Mouse (Mus musculus): ENCODE results near the gene ccdc198.
"Not testable (repeated sequence)": the region's sequence is repeated elsewhere in the genome, so short reads cannot be mapped to it uniquely, and the experiment has no call there.

The ccdc198 gene

DNA sequence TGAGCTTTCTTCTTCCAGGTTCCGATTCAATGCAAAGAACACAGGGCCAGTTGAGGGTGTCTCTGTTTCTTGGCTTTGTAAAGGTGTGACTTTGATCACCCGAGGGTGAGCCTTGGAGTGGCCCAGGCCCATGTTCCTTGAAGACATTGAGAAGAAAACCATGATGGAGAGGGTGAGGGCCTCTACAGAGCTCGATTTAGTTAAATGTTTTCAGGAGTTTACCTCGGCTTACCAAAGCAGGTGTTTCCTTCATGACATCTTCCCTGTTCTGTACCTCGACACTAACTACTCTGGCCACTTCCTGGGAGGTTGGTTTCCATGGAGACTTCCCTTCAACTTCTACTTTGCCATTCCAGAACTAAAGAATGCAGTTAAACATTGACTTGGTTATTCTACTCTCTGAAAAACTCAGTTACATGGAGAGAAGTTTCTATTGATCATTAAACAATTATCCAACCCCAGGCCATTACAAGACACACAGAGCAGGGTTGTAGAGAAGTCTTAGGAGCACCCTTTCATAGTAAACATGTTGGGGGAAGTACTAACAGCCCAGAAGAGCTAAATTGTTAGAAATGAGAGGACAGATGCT, at the start of gene ccdc198:
Gene ccdc198, minus strand, starts transcription at position 349 of the 589 bp plus-strand sequence.
- DNase-seq (ENCODE audit: low spot score), result no peak

DNA sequence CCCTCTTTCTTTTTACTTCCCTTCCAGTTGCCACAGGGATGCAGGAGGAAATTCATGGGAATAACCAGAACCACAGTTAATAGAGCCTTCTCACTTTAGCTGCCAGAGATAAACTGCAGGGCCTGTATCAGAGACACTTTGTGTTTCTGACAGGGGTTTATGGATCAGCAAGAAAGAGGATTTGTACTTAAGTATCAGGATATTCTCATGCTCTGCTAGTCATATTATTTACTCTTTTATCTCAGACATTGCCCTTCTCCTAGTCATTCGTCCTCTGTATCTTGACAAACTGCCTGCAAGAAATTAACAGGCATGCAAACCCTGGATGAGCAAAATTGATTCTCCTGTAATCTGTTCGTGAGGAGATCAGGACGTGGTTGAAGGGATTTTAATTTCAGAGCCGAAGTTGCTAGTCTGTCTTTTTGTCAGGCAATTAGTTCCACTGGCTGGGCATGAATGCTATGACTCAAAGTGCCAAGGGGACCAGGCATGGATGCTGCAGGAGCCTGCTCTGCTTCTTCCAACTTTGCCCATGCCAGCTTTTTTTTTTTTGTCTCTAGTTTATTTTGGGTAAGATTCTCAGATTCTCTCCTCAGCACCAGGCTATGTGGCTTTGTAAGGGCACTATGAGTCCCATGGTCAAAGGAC, 48.7 kb upstream of the ccdc198 start:
- DNase-seq (ENCODE audit: low spot score), result no peak

DNA sequence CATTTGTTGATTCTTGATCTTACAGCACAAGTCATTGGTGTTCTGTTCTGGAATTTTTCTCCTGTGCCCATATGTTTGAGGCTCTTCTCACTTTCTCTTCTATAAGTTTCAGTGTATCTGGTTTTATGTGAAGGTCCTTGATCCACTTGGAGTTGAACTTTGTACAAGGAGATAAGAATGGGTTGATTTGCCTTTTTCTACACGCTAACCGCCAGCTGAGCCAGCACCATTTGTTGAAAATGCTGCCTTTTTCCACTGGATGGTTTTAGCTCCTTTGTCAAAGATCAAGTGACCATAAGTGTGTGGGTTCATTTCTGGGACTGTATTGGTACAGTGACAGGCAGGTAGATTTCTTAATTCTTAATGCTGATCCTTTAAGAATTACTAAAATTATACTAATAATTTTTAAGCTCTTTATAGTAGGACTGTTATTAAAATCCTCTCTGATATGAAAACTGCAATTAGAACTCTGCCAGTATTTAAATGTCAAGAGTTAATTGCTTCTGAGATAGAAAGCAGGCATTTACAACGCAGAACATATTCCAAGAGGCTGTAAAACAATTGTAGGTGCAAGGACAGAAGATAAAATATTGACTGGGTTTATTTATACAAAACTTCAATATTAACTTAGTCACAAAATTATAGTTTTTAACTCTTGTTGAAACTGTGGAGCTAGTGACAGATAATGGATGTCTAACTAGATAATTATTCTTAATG, 44.9 kb upstream of the ccdc198 start:
- no peak for DNase-seq (ENCODE audit: low spot score)

DNA sequence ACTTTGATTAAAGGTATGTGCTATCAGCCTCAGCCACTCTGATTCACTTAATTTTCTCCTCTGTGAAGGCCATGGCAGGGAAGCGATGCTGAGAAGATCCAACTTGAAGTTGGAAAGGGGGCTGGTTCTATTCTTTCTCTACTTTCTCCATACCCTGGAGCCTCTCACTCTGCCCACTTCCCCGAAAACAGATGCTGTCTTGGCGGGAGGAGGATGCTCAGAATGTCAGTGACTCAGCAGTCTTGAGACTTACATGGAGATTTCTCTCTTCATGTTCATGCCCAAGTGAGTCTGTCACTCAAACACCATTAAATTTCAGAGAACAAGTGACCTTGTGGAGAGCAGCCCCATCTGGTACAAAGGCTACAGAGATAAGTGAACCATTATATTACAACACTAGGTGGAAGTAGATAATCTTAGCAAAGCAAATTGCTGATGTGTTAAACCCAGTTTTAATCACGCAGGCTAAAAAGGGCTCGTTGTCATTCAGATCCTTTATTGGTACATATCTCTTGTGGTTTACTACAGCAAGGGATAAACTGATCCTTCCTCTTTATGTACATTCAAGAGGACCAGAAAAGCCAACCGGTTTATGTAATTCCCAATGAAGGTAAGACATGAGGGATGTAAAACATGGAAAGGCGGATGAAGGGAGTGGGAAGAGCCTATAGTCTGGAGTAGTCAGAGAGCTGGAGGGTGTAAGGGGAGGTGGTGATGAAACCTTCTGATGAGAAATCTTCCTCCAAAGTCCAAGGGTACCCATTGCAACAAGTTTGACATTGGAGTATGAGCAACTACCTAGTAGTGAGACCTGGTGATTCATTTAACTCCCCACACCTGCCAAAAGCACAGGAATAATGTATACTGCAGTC, 38.7 kb upstream of the ccdc198 start:
- no peak for DNase-seq (ENCODE audit: low spot score)

DNA sequence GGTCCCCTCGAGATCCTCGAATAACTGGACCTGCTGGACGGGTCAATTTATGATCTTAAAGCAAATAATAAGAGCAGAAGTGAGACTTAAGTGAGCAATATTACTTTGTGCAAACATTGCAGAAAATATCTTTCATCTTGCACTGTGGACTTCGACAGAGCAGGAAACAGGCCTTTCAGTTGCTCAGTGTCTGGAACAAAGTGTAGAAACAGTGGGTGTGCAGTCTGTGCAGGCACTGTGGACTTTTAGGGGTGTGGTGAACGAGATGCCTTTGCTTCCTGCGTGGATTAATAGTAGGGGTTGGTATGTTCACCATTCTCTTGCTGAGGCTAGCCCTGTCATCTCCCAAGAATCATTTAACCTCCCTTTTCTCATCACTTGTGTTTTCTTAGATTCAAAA, 33.6 kb upstream of the ccdc198 start:
- no peak for DNase-seq (ENCODE audit: low spot score)

DNA sequence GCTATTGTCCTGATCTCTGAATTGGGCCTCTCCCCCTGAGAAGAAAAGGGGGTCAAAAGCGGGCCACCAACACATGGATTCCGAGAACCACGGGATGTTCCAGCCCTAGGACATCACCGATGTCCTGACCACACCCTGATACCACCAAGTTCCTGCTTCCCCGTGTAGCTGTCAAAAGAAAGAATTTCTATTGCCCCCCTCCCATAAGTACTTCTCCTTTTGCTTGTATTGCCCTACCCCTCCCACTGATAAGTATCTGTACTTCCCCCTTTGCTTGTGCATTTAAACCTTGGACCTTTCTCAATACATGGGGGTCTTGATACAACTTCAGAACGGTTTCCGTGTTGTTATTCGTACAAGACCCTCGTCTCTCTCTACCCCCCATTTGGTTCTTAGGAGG, 33.2 kb upstream of the ccdc198 start:
- not testable (repeated sequence) for DNase-seq (ENCODE audit: low spot score)

DNA sequence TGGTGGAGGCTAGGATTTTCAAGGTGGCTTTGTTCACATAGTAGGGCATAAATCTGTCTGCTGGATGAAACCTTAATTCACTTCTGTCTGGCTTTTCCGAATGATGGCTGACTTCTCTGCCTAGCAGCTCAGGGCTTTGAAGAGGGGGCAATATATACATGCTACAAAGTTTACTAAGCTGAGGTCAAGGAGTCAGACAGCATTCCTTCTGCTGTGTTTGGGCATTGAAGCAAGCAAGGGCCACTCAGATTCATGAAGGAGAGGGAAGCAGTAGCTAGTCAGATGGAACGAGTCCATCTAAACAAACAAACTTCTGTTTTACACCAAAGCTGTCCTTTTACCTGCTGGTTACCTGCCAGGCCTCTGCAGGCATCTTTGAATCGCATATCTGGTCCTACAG, 32.4 kb upstream of the ccdc198 start:
- DNase-seq (ENCODE audit: low spot score), result no peak

DNA sequence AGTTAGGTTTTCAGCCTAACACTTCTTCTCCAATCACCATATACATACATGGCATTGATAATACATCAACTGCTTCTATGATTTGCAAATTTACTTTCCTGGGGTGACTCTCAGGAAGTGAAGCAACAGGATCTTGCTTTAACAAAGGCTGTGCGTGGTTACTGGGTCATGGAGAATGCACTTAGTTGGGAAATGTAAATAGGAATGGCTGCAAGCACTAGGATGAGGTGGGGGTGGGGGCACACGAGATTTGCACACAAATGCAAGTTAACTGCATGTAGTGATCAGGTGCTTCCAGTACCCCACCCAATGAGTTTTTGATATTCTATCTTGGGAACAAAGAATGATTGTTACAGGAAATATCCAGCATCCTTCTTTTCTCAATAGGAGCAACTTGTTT, 30.1 kb upstream of the ccdc198 start:
- no peak for DNase-seq (ENCODE audit: low spot score)

DNA sequence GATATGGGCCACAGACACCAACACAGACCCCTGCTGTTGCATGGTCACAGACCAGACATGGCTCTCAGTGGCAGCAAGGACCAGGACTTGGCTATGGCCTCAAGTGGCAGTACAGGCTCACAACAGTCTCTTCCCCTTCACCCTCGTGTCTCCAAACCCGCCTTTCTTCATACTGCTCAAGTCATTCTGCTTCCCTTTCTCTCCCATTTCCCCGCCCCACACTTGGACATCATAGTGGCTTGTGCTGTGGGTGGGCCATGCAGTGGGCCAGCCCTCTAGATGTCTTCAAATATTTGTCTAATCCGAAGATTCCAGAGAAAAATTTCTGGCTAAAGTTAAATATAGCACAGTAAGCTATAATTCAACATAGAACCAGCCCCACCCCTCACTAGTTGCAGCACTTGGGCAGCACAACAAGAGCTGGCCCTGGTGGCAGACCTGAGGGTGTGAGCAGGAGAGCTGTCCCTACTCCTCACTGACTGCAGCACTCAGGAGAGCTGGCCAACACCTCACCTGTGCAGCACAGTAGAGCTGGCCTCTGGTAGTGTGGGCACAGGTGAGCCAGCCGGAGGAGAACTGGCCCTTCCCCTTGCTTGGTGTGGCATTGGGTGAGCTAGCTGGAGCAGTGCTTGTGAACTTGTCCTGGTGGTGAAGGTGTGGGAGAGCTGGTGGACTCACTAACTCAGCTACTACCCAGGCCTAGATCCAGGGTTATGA, 20.2 kb upstream of the ccdc198 start:
- no peak for DNase-seq (ENCODE audit: low spot score)

DNA sequence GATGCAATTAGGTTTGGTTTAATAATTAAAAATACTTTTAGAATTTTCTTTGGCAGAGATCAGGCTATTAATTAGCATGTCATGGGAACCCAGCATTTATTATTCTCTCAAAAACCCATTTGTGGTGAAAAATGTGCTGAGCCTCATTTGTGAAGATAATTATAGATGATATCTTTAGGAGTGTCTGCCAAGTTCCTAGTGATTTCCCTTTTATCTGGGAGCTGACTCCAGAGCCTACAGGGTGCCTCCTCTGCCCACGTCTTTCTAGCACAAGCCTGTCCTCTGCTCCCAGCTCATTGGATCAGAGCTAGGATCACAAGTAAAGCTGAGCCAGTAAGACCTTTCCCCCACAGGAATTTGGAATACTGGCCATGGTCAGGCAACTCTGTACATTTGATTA, 3.8 kb downstream of the ccdc198 start:
- no peak for DNase-seq (ENCODE audit: low spot score)

DNA sequence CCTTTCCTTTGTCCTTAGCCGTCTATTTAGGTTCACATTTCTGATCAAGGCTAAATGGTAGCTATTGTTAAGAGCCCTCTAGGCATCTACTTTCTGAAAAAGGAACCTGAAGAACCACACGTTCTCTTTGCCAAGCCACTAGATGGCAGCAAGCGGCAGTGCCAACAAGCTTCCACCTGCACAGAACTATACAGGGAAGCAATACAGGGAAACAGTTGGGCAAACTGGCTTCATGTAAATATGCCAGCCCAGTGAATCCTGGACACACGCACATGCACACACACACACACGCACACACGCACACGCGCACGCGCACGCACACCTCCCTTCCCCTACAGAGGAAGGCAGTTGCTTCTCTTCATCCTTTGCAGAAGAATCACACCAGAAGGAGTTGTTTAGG, 7.1 kb downstream of the ccdc198 start:
- DNase-seq (ENCODE audit: low spot score), result no peak

DNA sequence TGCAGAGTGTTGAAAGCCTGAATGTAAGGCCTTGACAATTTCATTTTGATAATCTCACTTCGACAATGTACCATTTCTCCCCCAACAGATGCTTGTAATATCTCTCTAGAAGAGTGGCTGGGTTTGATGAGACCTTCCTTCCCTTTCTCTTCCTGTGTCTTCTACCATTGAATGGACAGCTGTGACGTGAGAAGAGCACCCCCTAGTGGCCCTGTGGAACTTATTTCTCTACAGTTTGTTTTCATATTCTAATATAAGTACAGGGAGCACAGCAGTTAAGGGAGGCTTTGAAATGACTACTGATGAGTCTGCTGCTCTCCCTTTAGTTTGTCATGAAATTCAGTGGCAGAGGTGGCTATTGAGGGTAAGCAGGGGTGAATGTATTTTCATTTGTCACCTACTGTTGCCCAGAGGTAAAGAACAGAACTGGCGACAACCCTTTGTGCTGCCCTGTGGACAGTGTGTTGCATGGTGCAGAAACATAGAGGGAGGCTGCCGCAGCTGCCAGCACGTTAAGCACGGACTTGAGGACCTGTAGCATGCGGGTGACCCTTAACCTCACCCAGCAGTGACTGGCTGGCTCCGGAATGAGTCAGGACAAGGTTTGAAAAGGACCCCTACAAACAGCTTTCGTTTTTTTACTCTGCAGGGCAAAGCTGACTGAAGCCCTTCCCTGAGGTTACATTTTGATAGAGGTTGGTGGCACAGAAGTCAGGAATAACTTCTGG, 10.3 kb downstream of the ccdc198 start:
- no peak for DNase-seq (ENCODE audit: low spot score)

DNA sequence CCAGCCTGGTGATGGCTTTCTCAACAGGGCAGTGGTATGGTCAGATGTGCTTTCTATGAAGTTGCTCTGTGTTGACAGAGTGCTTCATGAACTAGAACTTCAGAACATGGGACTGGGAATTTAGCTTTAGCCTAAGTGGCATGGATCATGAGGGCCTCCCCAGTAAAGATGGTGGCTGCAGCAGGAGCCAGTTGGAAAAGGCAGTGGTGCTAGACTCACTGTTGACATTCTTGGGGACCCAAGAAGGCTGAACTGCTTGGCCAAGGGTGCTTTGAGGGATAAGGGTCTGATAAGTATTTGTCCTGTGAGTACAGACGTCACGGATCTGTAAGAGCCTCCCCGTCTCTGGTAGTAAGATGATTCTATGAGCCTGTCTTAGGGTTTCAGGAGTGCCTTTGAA, 13.4 kb downstream of the ccdc198 start:
- no peak for DNase-seq (ENCODE audit: low spot score)

DNA sequence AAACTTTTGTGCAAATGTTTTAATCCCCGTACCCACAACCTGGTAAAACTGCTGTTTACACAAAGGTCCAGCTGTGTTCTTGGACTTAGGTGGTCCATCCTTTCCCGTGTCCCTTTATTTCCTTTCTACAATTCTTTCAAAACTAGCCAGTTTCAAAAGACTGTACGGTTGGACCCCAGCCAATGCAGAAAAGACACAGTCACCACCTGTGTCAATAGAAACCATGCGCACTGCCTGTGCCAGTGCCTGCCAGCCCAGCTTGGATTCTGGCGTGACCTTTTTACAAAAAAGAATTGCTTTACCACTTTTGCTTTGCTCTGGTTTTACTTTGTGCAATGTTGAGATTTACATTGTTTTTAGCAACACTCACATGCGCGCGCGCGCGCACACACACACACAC, 18.3 kb downstream of the ccdc198 start:
- no peak for DNase-seq (ENCODE audit: low spot score)

DNA sequence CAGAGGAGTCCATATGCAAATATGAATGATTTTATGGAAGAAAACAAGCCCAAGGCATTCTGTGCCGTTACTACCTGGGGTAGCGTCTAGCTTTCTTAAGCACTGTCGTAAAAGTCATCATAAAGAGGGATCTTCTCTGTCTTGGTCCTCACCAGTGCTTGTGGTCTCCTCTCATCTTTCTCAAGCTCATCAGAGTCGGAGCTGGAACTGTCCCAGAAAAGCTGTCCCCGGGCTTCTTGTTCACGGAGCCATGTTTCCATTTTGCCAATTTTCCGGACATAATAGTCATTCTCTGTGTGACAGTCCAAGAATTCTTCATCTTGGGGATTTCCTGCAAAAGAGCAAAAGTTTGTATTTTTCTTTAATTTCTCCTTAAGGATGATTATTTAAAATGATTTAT, 18.8 kb downstream of the ccdc198 start:
- DNase-seq (ENCODE audit: low spot score), result no peak

DNA sequence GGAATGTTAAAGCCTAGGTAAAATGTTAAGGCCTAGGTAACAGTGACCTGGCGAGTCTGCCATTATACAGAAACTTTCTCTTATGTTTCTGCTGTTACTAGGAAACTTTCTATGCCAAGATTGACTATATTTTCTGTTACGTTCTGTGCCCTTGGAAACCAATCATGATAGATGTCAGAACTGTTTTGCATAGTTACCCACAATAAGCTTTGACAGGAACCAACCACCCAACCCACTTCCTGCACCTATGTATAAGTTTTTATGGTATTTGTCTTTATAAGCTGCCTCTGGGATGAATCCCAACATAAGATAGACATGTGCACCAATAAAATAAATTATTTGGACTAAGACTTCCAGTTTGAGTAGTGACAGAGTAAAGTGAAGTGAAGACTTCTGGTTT, 23.5 kb downstream of the ccdc198 start:
- no peak for DNase-seq (ENCODE audit: low spot score)

DNA sequence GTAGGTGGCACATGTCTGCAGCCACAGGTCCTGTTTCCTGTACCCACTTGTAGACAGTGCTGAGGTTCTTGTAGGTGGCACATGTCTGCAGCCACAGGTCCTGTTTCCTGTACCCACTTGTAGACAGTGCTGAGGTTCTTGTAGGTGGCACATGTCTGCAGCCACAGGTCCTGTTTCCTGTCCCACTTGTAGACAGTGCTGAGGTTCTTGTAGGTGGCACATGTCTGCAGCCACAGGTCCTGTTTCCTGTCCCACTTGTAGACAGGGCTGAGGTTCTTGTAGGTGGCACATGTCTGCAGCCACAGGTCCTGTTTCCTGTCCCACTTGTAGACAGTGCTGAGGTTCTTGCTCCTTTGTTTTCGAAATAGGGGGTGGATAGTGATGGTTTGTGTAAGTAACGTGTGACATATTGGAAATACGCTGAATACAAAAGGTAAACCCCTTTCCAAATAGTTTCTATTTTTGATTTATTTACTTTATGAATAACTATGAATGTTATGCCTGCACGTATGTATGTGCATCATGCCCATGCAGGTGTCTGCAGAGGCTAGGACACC, 25.7 kb downstream of the ccdc198 start:
- DNase-seq (ENCODE audit: low spot score), result not testable (repeated sequence)

DNA sequence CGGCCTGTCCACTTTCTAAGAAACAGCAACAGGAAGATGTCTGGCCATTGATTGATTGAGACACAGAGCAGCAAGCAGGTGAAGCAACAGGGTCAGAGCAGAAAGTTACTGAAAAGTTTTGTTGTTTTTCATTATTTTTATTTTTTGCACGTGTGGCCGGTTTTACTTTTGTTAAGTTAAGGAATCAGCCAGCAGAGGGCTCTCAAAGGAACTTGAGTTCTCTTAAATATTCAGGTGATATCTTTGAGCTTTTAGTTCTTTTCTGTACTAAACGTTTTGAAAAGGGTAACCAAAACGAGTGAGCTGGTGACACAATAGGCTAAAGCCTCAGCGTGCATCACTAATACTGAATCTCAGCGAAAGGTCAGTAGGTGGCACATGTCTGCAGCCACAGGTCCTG, 26.6 kb downstream of the ccdc198 start:
- DNase-seq (ENCODE audit: low spot score), result no peak

DNA sequence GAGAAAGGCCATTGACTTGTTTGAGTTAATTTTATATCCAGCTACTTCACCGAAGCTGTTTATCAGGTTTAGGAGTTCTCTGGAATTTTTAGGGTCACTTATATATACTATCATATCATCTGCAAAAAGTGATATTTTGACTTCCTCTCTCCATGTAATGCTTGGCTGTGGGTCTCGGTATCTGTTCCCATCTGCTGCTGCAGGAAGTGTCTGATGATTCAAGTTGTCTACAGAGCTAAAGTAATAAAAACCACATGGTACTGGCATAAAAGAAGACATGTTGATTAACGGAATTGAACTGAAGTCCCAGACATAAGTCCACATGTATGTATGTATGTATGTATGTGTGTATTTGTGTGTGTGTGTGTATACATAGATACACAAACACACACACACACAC, 35.1 kb downstream of the ccdc198 start:
- not testable (repeated sequence) for DNase-seq (ENCODE audit: low spot score)

DNA sequence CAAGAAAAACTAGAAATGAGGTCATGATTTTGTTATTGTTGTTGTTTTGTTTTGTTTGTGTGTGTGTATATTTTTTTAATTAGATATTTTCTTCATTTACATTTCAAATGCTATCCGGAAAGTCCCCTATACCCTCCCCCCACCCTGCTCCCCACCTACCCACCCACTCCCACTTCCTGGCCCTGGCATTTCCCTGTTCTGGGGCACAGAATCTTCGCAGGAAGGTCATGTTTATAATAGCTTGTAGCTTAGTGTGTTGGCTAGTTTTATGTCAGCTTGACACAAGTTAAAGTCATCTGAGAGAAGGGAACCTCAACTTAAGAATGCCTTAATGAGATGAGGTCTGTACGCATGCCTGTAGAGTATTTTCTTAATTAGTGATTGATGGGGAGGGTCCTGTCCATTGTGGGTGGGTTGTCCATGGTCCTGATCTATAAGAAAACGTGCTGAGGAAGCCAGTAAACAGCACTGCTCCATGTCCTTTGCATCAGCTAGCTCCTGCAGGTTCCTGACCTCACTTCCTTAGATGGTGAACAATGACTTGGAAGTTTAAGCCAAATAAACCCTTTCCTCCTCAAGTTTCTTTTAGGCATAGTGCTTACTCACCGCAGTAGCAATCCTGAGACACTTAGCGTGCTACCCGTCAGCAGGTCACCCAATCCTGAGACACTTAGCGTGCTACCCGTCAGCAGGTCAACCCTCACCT, 44.0 kb downstream of the ccdc198 start:
- no peak for DNase-seq (ENCODE audit: low spot score)

All from urinary bladder, postnatal 10 days (tissue).